8 mouse cellular contexts compared by ENCODE assay signal in genomic region chr7:81212697-81213346, GRCm38 (mm10). TPM values are rescaled to one million over a fixed set of nuclear protein-coding genes. Genes with fewer than 3 reads are reported as not detected.
DNase-seq lines count a peak whose midpoint lies in the region; ATAC-seq and TF ChIP-seq lines count a peak whose summit lies in the region.

No protein-coding gene starts in this region.

- H3K27me3 ChIP-seq in embryonic facial prominence, embryonic 11.5 days (ENCODE audit: control insufficient read depth, insufficient read depth, low read length), result peaks cover 32% of the 10 kb centered on the region
- no peaks in the 10 kb centered on the region for H3K27me3 ChIP-seq in heart, adult 2 months (ENCODE audit: control insufficient read depth, insufficient read depth, low read length)
- no peaks in the 10 kb centered on the region for H3K27me3 ChIP-seq in kidney, adult 2 months (replicated peaks; ENCODE audit: control insufficient read depth, insufficient read depth, low read length)
- H3K27me3 ChIP-seq in limb, embryonic 10.5 days (ENCODE audit: low read depth, poor library complexity, severe bottlenecking), result peaks cover 85% of the 10 kb centered on the region
- H3K27me3 ChIP-seq in midbrain, embryonic 11.5 days (ENCODE audit: control insufficient read depth, insufficient read depth, low read length), result peaks cover 51% of the 10 kb centered on the region

- H3K9ac ChIP-seq in embryonic facial prominence, embryonic 11.5 days (replicated peaks; ENCODE audit: low read length), result peak overlapping the region; percentile 43; the same call in 1 of the 2 replicates
- H3K9ac ChIP-seq in heart, adult 2 months (ENCODE audit: low read depth, low read length), result peak overlapping the region; percentile 96
- H3K9ac ChIP-seq in midbrain, embryonic 11.5 days (ENCODE audit: low read length), result peak overlapping the region; percentile 40

- TF ChIP-seq CTCF in heart, adult 2 months (IDR thresholded peaks at IDR 0.05), result peak; percentile 57
- TF ChIP-seq CTCF in kidney, adult 2 months (conservative IDR thresholded peaks at IDR 0.05; ENCODE audit: insufficient read depth, insufficient read length, low read depth, low read length), result no peak

- peak; percentile 80 for ATAC-seq in embryonic facial prominence, embryonic 11.5 days (replicated peaks; ENCODE audit: insufficient number of reproducible peaks, low FRiP score, low TSS enrichment, low read depth)
- peak; percentile 87 for ATAC-seq in midbrain, embryonic 11.5 days (ENCODE audit: low FRiP score)

- H3K27ac ChIP-seq in embryonic facial prominence, embryonic 11.5 days (replicated peaks; ENCODE audit: low read depth, low read length), result peak overlapping the region; percentile 39; the same call in 1 of the 2 replicates
- peak overlapping the region; percentile 98 for H3K27ac ChIP-seq in heart, adult 2 months
- H3K27ac ChIP-seq in kidney, adult 2 months (ENCODE audit: insufficient read depth, low read depth, low read length), result peak overlapping the region; percentile 94
- H3K27ac ChIP-seq in limb, embryonic 10.5 days, result peak overlapping the region; percentile 80
- H3K27ac ChIP-seq in midbrain, embryonic 11.5 days (ENCODE audit: low read depth, low read length), result no peak overlapping the region; the same call in 1 of the 2 replicates

- TF ChIP-seq POLR2A in heart, adult 2 months (IDR thresholded peaks at IDR 0.05; ENCODE audit: insufficient read depth, low read depth, low read length), result peak; percentile 88
- no peak for TF ChIP-seq POLR2A in kidney, adult 2 months (IDR thresholded peaks at IDR 0.05; ENCODE audit: low read depth, low read length)

- DNase-seq in adrenal gland, postnatal 25 days, result peak; percentile 98
- DNase-seq in embryonic facial prominence, embryonic 11.5 days (ENCODE audit: low spot score), result peak; percentile 93
- peak; percentile 98 to 99 for DNase-seq in heart, adult 2 months
- DNase-seq in kidney, adult 2 months, result peak; percentile 99
- DNase-seq in limb, embryonic 10.5 days (ENCODE audit: low spot score), result peak; percentile 96
- DNase-seq in midbrain, embryonic 11.5 days (ENCODE audit: low spot score, missing footprints), result peak; percentile 100
- DNase-seq in right cerebral cortex, postnatal 36 days (ENCODE audit: low spot score in 2 of 2), result peak; percentile 70 to 74
- peak; percentile 95 for DNase-seq in urinary bladder, postnatal 36 days (ENCODE audit: low spot score in 2 of 2)

- no peaks in the 10 kb centered on the region for H3K36me3 ChIP-seq in embryonic facial prominence, embryonic 11.5 days (replicated peaks; ENCODE audit: control insufficient read depth, insufficient read depth, low read depth, low read length)
- H3K36me3 ChIP-seq in heart, adult 2 months (ENCODE audit: control insufficient read depth, insufficient read depth, low read length), result no peaks in the 10 kb centered on the region
- no peaks in the 10 kb centered on the region for H3K36me3 ChIP-seq in kidney, adult 2 months (ENCODE audit: control insufficient read depth, insufficient read depth, low read length)
- H3K36me3 ChIP-seq in limb, embryonic 10.5 days, result no peaks in the 10 kb centered on the region
- no peaks in the 10 kb centered on the region for H3K36me3 ChIP-seq in midbrain, embryonic 11.5 days (ENCODE audit: control insufficient read depth, insufficient read depth, low read length)

- peak overlapping the region; percentile 48 for H3K4me2 ChIP-seq in embryonic facial prominence, embryonic 11.5 days (ENCODE audit: low read depth, low read length)
- H3K4me2 ChIP-seq in midbrain, embryonic 11.5 days, result peak overlapping the region; percentile 62

- H3K4me3 ChIP-seq in embryonic facial prominence, embryonic 11.5 days (ENCODE audit: low read depth, low read length), result peak overlapping the region; percentile 39
- H3K4me3 ChIP-seq in heart, adult 2 months, result peak overlapping the region; percentile 74
- H3K4me3 ChIP-seq in kidney, adult 2 months (ENCODE audit: insufficient read depth, low read depth, low read length), result peak overlapping the region; percentile 57
- H3K4me3 ChIP-seq in limb, embryonic 10.5 days, result peak overlapping the region; percentile 55
- H3K4me3 ChIP-seq in midbrain, embryonic 11.5 days (ENCODE audit: low read depth, low read length), result peak overlapping the region; percentile 37

- H3K4me1 ChIP-seq in embryonic facial prominence, embryonic 11.5 days (ENCODE audit: control insufficient read depth, insufficient read depth, low read length), result peaks cover 9% of the 10 kb centered on the region
- peaks cover 9% of the 10 kb centered on the region for H3K4me1 ChIP-seq in heart, adult 2 months (ENCODE audit: control insufficient read depth, insufficient read depth, low read length)
- peaks cover 6% of the 10 kb centered on the region; the same call in 1 of the 2 replicates for H3K4me1 ChIP-seq in kidney, adult 2 months (ENCODE audit: control insufficient read depth, insufficient read depth, low read length)
- H3K4me1 ChIP-seq in limb, embryonic 10.5 days, result peaks cover 40% of the 10 kb centered on the region
- H3K4me1 ChIP-seq in midbrain, embryonic 11.5 days (ENCODE audit: control insufficient read depth, insufficient read depth, low read length), result peaks cover 11% of the 10 kb centered on the region

- no peaks in the 10 kb centered on the region for H3K79me2 ChIP-seq in heart, adult 2 months (replicated peaks; ENCODE audit: control insufficient read depth, insufficient read depth, low read length)

- H3K9me3 ChIP-seq in embryonic facial prominence, embryonic 11.5 days (replicated peaks; ENCODE audit: control insufficient read depth, low read length), result no peaks in the 10 kb centered on the region
- H3K9me3 ChIP-seq in limb, embryonic 10.5 days (replicated peaks), result no peaks in the 10 kb centered on the region
- H3K9me3 ChIP-seq in midbrain, embryonic 11.5 days (ENCODE audit: control insufficient read depth, low read length), result no peaks in the 10 kb centered on the region

- peak; percentile 31; the same call in 1 of the 2 replicates for TF ChIP-seq EP300 in heart, adult 2 months (IDR thresholded peaks at IDR 0.05; ENCODE audit: insufficient read depth, low read depth, low read length)

- under 1% methylated on average over 47 of the region's 57 CpGs for WGBS in embryonic facial prominence, embryonic 11.5 days
- under 1% methylated on average over 57 of the region's 57 CpGs for whole genome bisulfite sequencing in heart, adult 2 months
- under 1% methylated on average over 57 of the region's 57 CpGs for WGBS in kidney, adult 2 months
- under 1% methylated on average over 57 of the region's 57 CpGs for WGBS in limb, embryonic 10.5 days
- WGBS in midbrain, embryonic 11.5 days, result under 1% methylated on average over 57 of the region's 57 CpGs

- intact Hi-C loops in heart, adult 2 months (cut with DNase I), result loop anchor here (5.0 kb wide), 2 partner anchors 79 to 221 kb away; partner anchors contain the start of gene Zfp592

RNA-seq across cellular contexts. Expression of gene Pde8a, which starts 0.6 kb away (rescaled TPM):
- total RNA-seq in adrenal gland, postnatal 25 days (2021), result 29.9 and 34.0 TPM in 2 replicates
- 4.1 and 5.0 TPM in 2 replicates for polyA plus RNA-seq in embryonic facial prominence, embryonic 11.5 days (2014; fragmentation: Nextera tagmentation; extraction: Ambion mirVana)
- total RNA-seq in heart, adult 2 months (2021), result 10 to 100 TPM; 12.2 to 13.0 TPM
- polyA plus RNA-seq in heart, adult 2 months (2012; rRNA removed), result 7.8 and 13.6 TPM in 2 replicates
- polyA plus RNA-seq in kidney, adult 2 months (2012; rRNA removed), result 31.6 and 31.8 TPM in 2 replicates
- polyA plus RNA-seq in limb, embryonic 10.5 days (2016; fragmentation: Nextera tagmentation; extraction: Ambion mirVana), result 3.2 and 3.3 TPM in 2 replicates
- 2.9 and 3.0 TPM in 2 replicates for polyA plus RNA-seq in midbrain, embryonic 11.5 days (2014; fragmentation: Nextera tagmentation; extraction: Ambion mirVana)

Comparison
In these comparisons a context has a peak if more than half of its experiments do, and no peak if none do; other contexts are left out.
1. H3K9ac ChIP-seq: peak in every context shown above with its lines; median percentile 96 in heart, adult 2 months; 43 in embryonic facial prominence, embryonic 11.5 days; 40 in midbrain, embryonic 11.5 days.